Mouse (Mus musculus) lung, postnatal 0 days (tissue): ENCODE measurements around the gene Trim45. TPM values are rescaled to one million over a fixed set of nuclear protein-coding genes. Genes with fewer than 3 reads are reported as not detected.

Experiments used
- ATAC-seq: fragments of 200-750 bp; cut with Nextera tagmentation; 2 replicates; pipeline ENCODE4 v1.8.0; 2017; ENCODE audit warnings: moderate library complexity
- DNase-seq: peaks from one replicate; pipeline ENCODE4 v3.0.0-alpha.2; 2016; ENCODE audit warnings: low spot score
- H3K27ac ChIP-seq: fragments of 300-500 bp; sonication (generic); 2 replicates; pipeline ENCODE4 v1.5.1; 2014; ENCODE audit warnings: antibody characterized with exemption, mild to moderate bottlenecking, low read length, mixed read lengths
- H3K27me3 ChIP-seq: fragments of 300-500 bp; sonication (generic); replicated peaks from 2 replicates; pipeline ENCODE4 v1.6.1; 2014; ENCODE audit warnings: low read length, mixed read lengths; ENCODE audit not compliant: insufficient read depth
- H3K36me3 ChIP-seq: fragments of 300-500 bp; sonication (generic); 2 replicates; pipeline ENCODE4 v1.6.1; 2014; ENCODE audit warnings: low read length, mixed read lengths; ENCODE audit not compliant: insufficient read depth
- H3K4me1 ChIP-seq: fragments of 300-500 bp; sonication (generic); 2 replicates; pipeline ENCODE4 v1.6.1; 2014; ENCODE audit warnings: antibody characterized with exemption, low read depth, low read length, mixed read lengths; ENCODE audit not compliant: insufficient read depth
- H3K4me2 ChIP-seq: fragments of 300-500 bp; sonication (generic); replicated peaks from 2 replicates; pipeline ENCODE4 v1.6.1; 2014; ENCODE audit warnings: low read depth, mild to moderate bottlenecking, low read length, moderate library complexity, mixed read lengths
- H3K4me3 ChIP-seq: fragments of 300-500 bp; sonication (generic); 2 replicates; pipeline ENCODE4 v1.5.1; 2014; ENCODE audit warnings: low read depth, low read length
- H3K9ac ChIP-seq: fragments of 300-500 bp; sonication (generic); replicated peaks from 2 replicates; pipeline ENCODE4 v1.6.1; 2014; ENCODE audit warnings: low read depth, mild to moderate bottlenecking
- H3K9me3 ChIP-seq: fragments of 300-500 bp; sonication (generic); 2 replicates; pipeline ENCODE4 v1.6.1; 2016; ENCODE audit warnings: low read length, mixed read lengths
- CTCF ChIP-seq: IDR thresholded peaks from 2 replicates; pipeline ENCODE4 v1.5.1; 2016; ENCODE audit warnings: antibody characterized with exemption, mild to moderate bottlenecking
- EP300 ChIP-seq: IDR thresholded peaks from 2 replicates; pipeline ENCODE4 v1.6.1; 2016; ENCODE audit warnings: antibody characterized with exemption, mild to moderate bottlenecking, control low read depth
- WGBS: fragments of 180-500 bp; shearing (Covaris S2); extraction: QIAGEN DNeasy Blood & Tissue Kit; methylation state at CpG from one replicate; pipeline ENCODE4 v1.1.7; 2014; 5-methylcytosine and 5-hydroxymethylcytosine counted together
- polyA plus RNA-seq: library from polyadenylated mRNA; unstranded; fragments of >200 nt; fragmentation: Nextera tagmentation; extraction: Ambion mirVana; gene quantifications from 2 replicates; pipeline ENCODE4 v1.2.1, GENCODE M21; 2015

The Trim45 gene
- polyA plus RNA-seq, 1 experiment from 2014 or later, result 2.8 TPM

DNA sequence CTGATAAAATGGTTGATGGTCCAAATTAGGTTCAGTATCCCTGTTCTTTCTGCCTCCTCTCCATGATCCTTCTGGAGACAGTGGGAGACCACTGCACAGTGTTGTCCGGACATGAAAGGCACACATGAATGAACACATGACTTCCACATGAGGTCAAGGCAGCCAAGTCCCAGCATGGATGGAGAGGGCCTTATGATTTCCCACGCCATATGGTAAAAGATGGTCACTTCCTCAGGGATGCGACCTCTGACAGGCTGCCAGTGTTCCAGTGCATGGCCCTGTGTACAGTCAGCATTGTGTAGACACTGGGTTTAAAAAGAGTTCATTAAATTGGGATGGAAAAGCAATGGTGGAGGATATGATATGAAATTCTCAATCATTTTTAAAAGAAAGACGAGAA is 16.2 kb downstream of the Trim45 start:
- Histone ChIP-seq H3K36me3 (peaks cover 12% of the 10 kb centered on the region), H3K9me3 (no peaks in the 10 kb centered on the region), H3K4me2 (no peak overlapping the region), H3K27me3 (no peaks in the 10 kb centered on the region), H3K4me3 (no peak overlapping the region), H3K9ac (no peak overlapping the region), H3K27ac (no peak overlapping the region), H3K4me1 (no peaks in the 10 kb centered on the region)
- TF ChIP-seq EP300 (no peak), CTCF (no peak)
- DNase-seq, result no peak
- WGBS, result 90% methylated on average over 4 of the region's 4 CpGs
- ATAC-seq, result no peak

DNA sequence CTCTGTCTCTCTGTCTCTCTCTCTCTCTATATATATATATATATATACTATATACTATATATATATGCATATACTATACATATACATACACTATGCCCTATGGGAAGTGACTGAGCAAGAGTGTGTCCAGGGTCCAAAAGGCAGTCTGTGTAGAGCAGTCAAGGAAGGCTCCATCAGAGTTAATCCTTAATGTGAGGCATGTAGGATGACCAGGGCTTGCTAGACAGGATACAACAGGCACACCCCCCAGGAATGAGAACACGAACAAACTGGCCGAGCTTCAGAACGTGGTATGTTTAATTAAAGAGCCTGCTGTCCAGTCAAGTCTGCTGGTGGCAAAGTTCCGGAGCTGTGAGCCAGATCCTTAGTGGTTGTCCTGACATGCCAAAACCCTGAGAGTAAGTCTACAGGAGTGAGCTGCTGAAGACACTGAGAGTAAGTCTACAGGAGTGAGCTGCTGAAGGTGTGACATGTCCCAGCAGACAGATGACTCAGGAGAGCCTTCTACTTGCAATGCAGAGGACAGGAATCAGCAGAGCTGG is 18.6 kb downstream of the Trim45 start:
- WGBS, result 75% methylated on average over 4 of the region's 4 CpGs
- TF ChIP-seq EP300 (no peak), CTCF (no peak)
- DNase-seq, result no peak
- Histone ChIP-seq H3K4me1 (no peaks in the 10 kb centered on the region), H3K9me3 (no peaks in the 10 kb centered on the region), H3K4me2 (no peak overlapping the region), H3K4me3 (no peak overlapping the region), H3K9ac (no peak overlapping the region), H3K27ac (no peak overlapping the region), H3K36me3 (peaks cover 19% of the 10 kb centered on the region), H3K27me3 (no peaks in the 10 kb centered on the region)
- ATAC-seq, result no peak

DNA sequence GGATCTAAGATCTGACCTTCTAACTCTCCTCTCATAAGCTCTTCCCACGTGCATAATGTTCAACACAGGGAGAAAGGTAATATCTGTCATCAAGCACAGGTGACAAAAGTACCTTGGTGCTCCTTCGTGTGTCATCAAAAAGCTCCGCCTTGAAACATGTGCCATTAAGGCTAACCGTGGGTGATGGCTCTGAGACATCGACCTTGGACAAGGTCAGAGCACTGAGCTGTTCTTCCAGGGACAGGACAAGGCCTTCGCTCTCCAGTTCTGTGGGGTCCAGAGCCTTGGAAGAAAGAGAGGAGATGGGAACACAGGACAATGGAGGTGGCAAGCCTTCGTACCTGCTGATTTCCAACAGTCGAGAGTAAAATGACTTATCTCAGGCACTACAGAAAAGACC is 25.3 kb downstream of the Trim45 start:
- H3K9me3 ChIP-seq, result no peaks in the 10 kb centered on the region
- TF ChIP-seq CTCF (no peak), EP300 (no peak)
- WGBS, result 87% methylated on average over 8 of the region's 8 CpGs
- H3K27ac ChIP-seq, result no peak overlapping the region
- H3K36me3 ChIP-seq, result peaks cover 26% of the 10 kb centered on the region; the same call in 1 of the 2 replicates
- no peak overlapping the region for H3K4me2 ChIP-seq
- ATAC-seq (no peak), DNase-seq (no peak)
- no peaks in the 10 kb centered on the region for H3K4me1 ChIP-seq
- H3K4me3 ChIP-seq, result no peak overlapping the region
- no peak overlapping the region for H3K9ac ChIP-seq
- H3K27me3 ChIP-seq, result no peaks in the 10 kb centered on the region

DNA sequence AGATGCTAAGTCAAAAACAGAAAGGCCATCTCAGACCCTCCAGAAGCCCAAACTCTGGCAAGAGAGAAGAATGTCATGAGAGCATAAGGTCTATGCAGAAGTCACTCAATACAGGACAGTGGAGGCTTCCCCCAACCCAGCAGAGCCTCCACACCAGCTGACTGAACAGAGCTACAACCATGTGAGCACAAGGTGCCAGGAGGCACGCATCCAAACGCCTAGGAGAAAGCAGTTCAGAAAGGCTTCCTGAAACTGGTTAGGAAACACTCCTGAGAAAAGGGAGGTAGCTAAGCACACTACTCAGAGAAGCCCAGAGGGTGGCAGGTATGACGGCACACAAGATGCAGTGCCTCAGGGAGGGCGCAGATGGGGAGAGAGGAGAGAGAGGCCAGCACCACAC is 29.5 kb downstream of the Trim45 start:
- TF ChIP-seq CTCF (no peak), EP300 (no peak)
- no peak overlapping the region for H3K4me2 ChIP-seq
- H3K27ac ChIP-seq, result no peak overlapping the region
- ATAC-seq (no peak), DNase-seq (no peak)
- no peak overlapping the region for H3K9ac ChIP-seq
- no peaks in the 10 kb centered on the region for H3K4me1 ChIP-seq
- no peaks in the 10 kb centered on the region for H3K9me3 ChIP-seq
- H3K36me3 ChIP-seq, result peaks cover 29% of the 10 kb centered on the region; the same call in 1 of the 2 replicates
- no peak overlapping the region for H3K4me3 ChIP-seq
- no peaks in the 10 kb centered on the region for H3K27me3 ChIP-seq
- WGBS, result 80% methylated on average over 4 of the region's 4 CpGs

DNA sequence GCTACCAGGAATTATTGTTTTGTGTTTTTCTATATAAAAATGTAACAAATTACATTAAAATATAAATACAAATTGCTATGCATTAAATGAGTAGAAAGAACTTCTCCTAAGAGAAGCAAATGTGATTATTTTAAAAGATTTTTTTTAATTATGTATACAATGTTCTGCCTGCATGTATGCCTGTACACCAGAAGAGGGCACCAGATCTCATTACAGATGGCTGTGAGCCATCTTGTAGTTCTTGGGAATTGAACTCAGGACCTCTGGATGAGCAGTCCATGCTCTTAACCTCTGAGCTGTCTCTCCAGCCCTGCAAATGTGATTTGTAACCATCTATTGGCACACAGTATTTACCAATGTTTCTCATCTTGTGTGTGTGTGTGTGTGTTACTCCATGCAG is 32.6 kb downstream of the Trim45 start:
- Histone ChIP-seq H3K9ac (no peak overlapping the region), H3K27ac (no peak overlapping the region), H3K4me3 (no peak overlapping the region), H3K36me3 (peaks cover 35% of the 10 kb centered on the region), H3K4me2 (no peak overlapping the region), H3K9me3 (no peaks in the 10 kb centered on the region), H3K4me1 (no peaks in the 10 kb centered on the region), H3K27me3 (no peaks in the 10 kb centered on the region)
- DNase-seq (no peak), ATAC-seq (no peak)
- TF ChIP-seq EP300 (no peak), CTCF (peak; percentile 50)

DNA sequence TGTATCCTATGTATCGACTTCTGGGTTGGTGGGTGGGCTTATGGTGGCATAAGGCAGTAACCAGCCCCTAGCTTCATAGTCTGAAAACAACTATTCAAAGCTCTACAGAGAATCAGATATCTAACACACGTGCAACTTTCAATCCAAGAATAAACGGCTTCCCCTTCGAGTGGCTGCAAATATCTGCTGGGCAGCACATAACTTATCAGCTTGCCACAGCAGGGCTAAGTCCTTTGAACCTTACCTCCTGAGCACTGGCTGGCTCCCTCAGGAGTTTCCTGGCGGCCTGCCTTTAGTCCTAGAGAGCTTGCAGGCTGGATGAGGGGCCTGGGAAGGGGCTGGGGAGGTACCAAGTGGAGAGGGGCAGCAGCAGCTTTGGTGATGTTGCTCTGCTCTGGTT is 39.0 kb downstream of the Trim45 start:
- no peaks in the 10 kb centered on the region for H3K27me3 ChIP-seq
- H3K4me1 ChIP-seq, result no peaks in the 10 kb centered on the region
- DNase-seq (peak; percentile 7), ATAC-seq (peak; percentile 25)
- no peaks in the 10 kb centered on the region for H3K9me3 ChIP-seq
- H3K4me2 ChIP-seq, result no peak overlapping the region
- H3K36me3 ChIP-seq, result peaks cover 14% of the 10 kb centered on the region
- no peak overlapping the region for H3K9ac ChIP-seq
- TF ChIP-seq EP300, result no peak
- TF ChIP-seq CTCF, result no peak
- no peak overlapping the region for H3K4me3 ChIP-seq
- peak overlapping the region; percentile 43; the same call in 1 of the 2 replicates for H3K27ac ChIP-seq
- WGBS, result 65% methylated on average over 5 of the region's 5 CpGs

DNA sequence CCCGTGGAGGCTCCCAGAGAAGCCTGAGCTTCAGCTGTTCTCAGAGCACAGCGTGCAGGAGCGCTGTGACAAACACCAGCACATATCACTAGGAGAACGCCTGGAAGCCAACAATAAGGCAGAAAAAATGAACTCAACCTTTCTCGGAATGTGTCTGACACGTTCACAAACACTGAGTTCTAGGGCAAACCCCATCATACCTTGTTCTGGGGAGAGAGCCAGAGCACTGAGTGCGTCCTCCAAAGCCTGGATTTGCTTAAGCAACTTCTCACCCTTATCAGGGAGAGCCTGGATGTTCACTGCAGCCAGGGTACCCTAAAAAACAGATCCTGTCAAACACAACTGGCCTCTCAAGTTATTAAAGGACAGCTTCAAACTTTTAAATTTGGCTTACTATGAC is 39.5 kb downstream of the Trim45 start:
- no peak overlapping the region for H3K9ac ChIP-seq
- peak; percentile 91 for ATAC-seq
- no peaks in the 10 kb centered on the region for H3K9me3 ChIP-seq
- TF ChIP-seq CTCF (no peak), EP300 (peak; percentile 19; the same call in 1 of the 2 replicates)
- H3K27me3 ChIP-seq, result no peaks in the 10 kb centered on the region
- no peak overlapping the region for H3K4me3 ChIP-seq
- no peaks in the 10 kb centered on the region for H3K4me1 ChIP-seq
- WGBS, result 71% methylated on average over 7 of the region's 7 CpGs
- H3K27ac ChIP-seq, result peak overlapping the region; percentile 43; the same call in 1 of the 2 replicates
- peaks cover 14% of the 10 kb centered on the region for H3K36me3 ChIP-seq
- peak; percentile 60 for DNase-seq
- H3K4me2 ChIP-seq, result no peak overlapping the region
